Mouse (Mus musculus): ENCODE measurements around the gene Serpinb6b. TPM values are rescaled to one million over a fixed set of nuclear protein-coding genes. Genes with fewer than 3 reads are reported as not detected.

The Serpinb6b gene
- polyA plus RNA-seq, 1 experiment from 2014 or later = 1.7 TPM

GRCm38 (mm10) chr13:33022371-33022770, 57.4 kb downstream of the Serpinb6b start:
- Histone ChIP-seq H3K27ac (no peak overlapping the region), H3K36me3 (replicated peaks) (no peaks in the 10 kb centered on the region), H3K4me3 (no peak overlapping the region), H3K9ac (no peak overlapping the region), H3K9me3 (no peaks in the 10 kb centered on the region; the same call in 1 of the 2 replicates), H3K27me3 (replicated peaks) (no peaks in the 10 kb centered on the region), H3K4me1 (no peaks in the 10 kb centered on the region), H3K4me2 (no peak overlapping the region)
- whole genome bisulfite sequencing = 87% methylated on average over 1 of the region's 1 CpGs
- ATAC-seq (replicated peaks) = no peak

- no peak overlapping the region for H3K9ac ChIP-seq
- H3K27ac ChIP-seq = no peak overlapping the region
- H3K9me3 ChIP-seq = no peaks in the 10 kb centered on the region
- H3K36me3 ChIP-seq (replicated peaks) = no peaks in the 10 kb centered on the region
- WGBS = 88% methylated on average over 1 of the region's 1 CpGs
- ATAC-seq (replicated peaks) = no peak
- H3K4me1 ChIP-seq = no peaks in the 10 kb centered on the region
- H3K27me3 ChIP-seq (replicated peaks) = no peaks in the 10 kb centered on the region
- no peak overlapping the region for H3K4me3 ChIP-seq
- no peak overlapping the region for H3K4me2 ChIP-seq
These were observed 61.5 kb downstream of the Serpinb6b start for GRCm38 (mm10) chr13:33026427-33027057.

- no peak within 1 kb of the TSS for H3K4me3 ChIP-seq
- H3K9me3 ChIP-seq = no peaks in the 10 kb centered on the region
- no peak within 1 kb of the TSS for H3K4me2 ChIP-seq
- H3K27ac ChIP-seq = no peak within 1 kb of the TSS
- 73% methylated on average over 2 of the region's 2 CpGs for WGBS
- H3K4me1 ChIP-seq = no peaks in the 10 kb centered on the region
- no peak for ATAC-seq (replicated peaks)
- no peaks in the 10 kb centered on the region for H3K27me3 ChIP-seq (replicated peaks)
- no peak within 1 kb of the TSS for H3K9ac ChIP-seq
- no peaks in the 10 kb centered on the region for H3K36me3 ChIP-seq (replicated peaks)
These were observed 62.2 kb downstream of the Serpinb6b start, which contains the start of gene Serpinb9b for GRCm38 (mm10) chr13:33027244-33027643. TSS of gene Serpinb9b (plus strand) at chr13:33027416.

GRCm38 (mm10) chr13:33028146-33028545, 63.1 kb downstream of the Serpinb6b start:
- Histone ChIP-seq H3K4me3 (no peak overlapping the region), H3K4me1 (no peaks in the 10 kb centered on the region)
- WGBS = 60% methylated on average over 2 of the region's 2 CpGs

GRCm38 (mm10) chr13:33028550-33028949, 63.5 kb downstream of the Serpinb6b start:
- no peak for ATAC-seq (replicated peaks)
- H3K9me3 ChIP-seq = no peaks in the 10 kb centered on the region
- no peak overlapping the region for H3K9ac ChIP-seq
- H3K4me2 ChIP-seq = no peak overlapping the region
- 86% methylated on average over 2 of the region's 2 CpGs for WGBS
- H3K27me3 ChIP-seq (replicated peaks) = no peaks in the 10 kb centered on the region
- no peaks in the 10 kb centered on the region for H3K36me3 ChIP-seq (replicated peaks)
- no peaks in the 10 kb centered on the region for H3K4me1 ChIP-seq
- H3K27ac ChIP-seq = no peak overlapping the region
- no peak overlapping the region for H3K4me3 ChIP-seq

More at GRCm38 (mm10) chr13:33028146-33028545, 63.1 kb downstream of the Serpinb6b start:
- no peak overlapping the region for H3K9ac ChIP-seq
- no peaks in the 10 kb centered on the region for H3K36me3 ChIP-seq (replicated peaks)
- no peaks in the 10 kb centered on the region for H3K9me3 ChIP-seq
- H3K27ac ChIP-seq = no peak overlapping the region
- ATAC-seq (replicated peaks) = no peak
- no peaks in the 10 kb centered on the region for H3K27me3 ChIP-seq (replicated peaks)
- no peak overlapping the region for H3K4me2 ChIP-seq

Other genes starting within 250 kb of the Serpinb6b start
- 0.11 and 0.21 TPM in 2 replicates for gene Mylk4, start 181.3 kb upstream of the Serpinb6b start, polyA plus RNA-seq (2015; fragmentation: Nextera tagmentation; extraction: Ambion mirVana)
- gene Wrnip1, start 163.2 kb upstream of the Serpinb6b start, polyA plus RNA-seq (2015; fragmentation: Nextera tagmentation; extraction: Ambion mirVana) = 41.5 and 54.9 TPM in 2 replicates
- not detected in 2 replicates for gene D930007J09Rik, start 162.4 kb upstream of the Serpinb6b start, polyA plus RNA-seq (2015; fragmentation: Nextera tagmentation; extraction: Ambion mirVana)
- gene Serpinb1a, start 114.0 kb upstream of the Serpinb6b start, polyA plus RNA-seq (2015; fragmentation: Nextera tagmentation; extraction: Ambion mirVana) = 2.9 and 3.0 TPM in 2 replicates
- not detected in 2 replicates for gene Serpinb1c, start 67.0 kb upstream of the Serpinb6b start, polyA plus RNA-seq (2015; fragmentation: Nextera tagmentation; extraction: Ambion mirVana)
- gene Serpinb9, start 38.0 kb downstream of the Serpinb6b start, polyA plus RNA-seq (2015; fragmentation: Nextera tagmentation; extraction: Ambion mirVana) = 1.6 and 2.1 TPM in 2 replicates
- gene Serpinb9b, start 62.2 kb downstream of the Serpinb6b start, polyA plus RNA-seq (2015; fragmentation: Nextera tagmentation; extraction: Ambion mirVana) = 0.23 and 0.36 TPM in 2 replicates
- 2.0 and 2.7 TPM in 2 replicates for gene Serpinb1b, start 113.4 kb downstream of the Serpinb6b start, polyA plus RNA-seq (2015; fragmentation: Nextera tagmentation; extraction: Ambion mirVana)
- not detected in 2 replicates for gene Serpinb9c, start 194.5 kb downstream of the Serpinb6b start, polyA plus RNA-seq (2015; fragmentation: Nextera tagmentation; extraction: Ambion mirVana)
- gene Serpinb9d, start 227.8 kb downstream of the Serpinb6b start, polyA plus RNA-seq (2015; fragmentation: Nextera tagmentation; extraction: Ambion mirVana) = not detected in 2 replicates